Mouse (Mus musculus): ENCODE results near the gene Zdhhc23. TPM values are rescaled to one million over a fixed set of nuclear protein-coding genes. Genes with fewer than 3 reads are reported as not detected.

Zdhhc23 gene
- total RNA-seq, 1 experiment from 2014 or later: 0.82 TPM

- DNase-seq: no peak
These were observed 13.7 kb downstream of the Zdhhc23 start for GRCm38 (mm10) chr16:43965781-43966389.

- DNase-seq: no peak
These were observed 15.8 kb downstream of the Zdhhc23 start for GRCm38 (mm10) chr16:43963780-43964179.

GRCm38 (mm10) chr16:43963291-43963690, 16.3 kb downstream of the Zdhhc23 start:
- no peak for DNase-seq

GRCm38 (mm10) chr16:43958038-43958437, 21.6 kb downstream of the Zdhhc23 start:
- no peak for DNase-seq

GRCm38 (mm10) chr16:43954913-43955312, 24.7 kb downstream of the Zdhhc23 start:
- no peak for DNase-seq

- peak; percentile 8 for DNase-seq
These were observed 28.0 kb downstream of the Zdhhc23 start for GRCm38 (mm10) chr16:43951591-43951990.

GRCm38 (mm10) chr16:43945869-43946268, 33.7 kb downstream of the Zdhhc23 start:
- DNase-seq: no peak

- DNase-seq: no peak
These were observed 34.2 kb downstream of the Zdhhc23 start for GRCm38 (mm10) chr16:43945351-43945750.

- DNase-seq: peak; percentile 31
These were observed 38.7 kb downstream of the Zdhhc23 start for GRCm38 (mm10) chr16:43940846-43941245.

- DNase-seq: no peak
These were observed 43.7 kb downstream of the Zdhhc23 start for GRCm38 (mm10) chr16:43935892-43936291.

- no peak for DNase-seq
These were observed 44.2 kb downstream of the Zdhhc23 start for GRCm38 (mm10) chr16:43935367-43935766.

- no peak for DNase-seq
These were observed 44.7 kb downstream of the Zdhhc23 start for GRCm38 (mm10) chr16:43934856-43935255.

- DNase-seq: no peak
These were observed 46.5 kb downstream of the Zdhhc23 start for GRCm38 (mm10) chr16:43933041-43933440.

- no peak for DNase-seq
These were observed 47.3 kb downstream of the Zdhhc23 start for GRCm38 (mm10) chr16:43932319-43932718.

GRCm38 (mm10) chr16:43931502-43931901, 48.1 kb downstream of the Zdhhc23 start:
- no peak for DNase-seq

- DNase-seq: no peak
These were observed 49.0 kb downstream of the Zdhhc23 start for GRCm38 (mm10) chr16:43930577-43930976.

GRCm38 (mm10) chr16:43926341-43926859, 53.2 kb downstream of the Zdhhc23 start, which contains the start of gene Qtrt2:
Gene Qtrt2, minus strand, starts transcription at chr16:43926809.
- no peak for DNase-seq

GRCm38 (mm10) chr16:43925846-43926245, 53.7 kb downstream of the Zdhhc23 start:
- DNase-seq: no peak

GRCm38 (mm10) chr16:43925001-43925558, 54.5 kb downstream of the Zdhhc23 start:
- DNase-seq: no peak

GRCm38 (mm10) chr16:43922630-43923029, 57.0 kb downstream of the Zdhhc23 start:
- DNase-seq: no peak

GRCm38 (mm10) chr16:43922024-43922423, 57.6 kb downstream of the Zdhhc23 start:
- no peak for DNase-seq

GRCm38 (mm10) chr16:43918867-43919266, 60.7 kb downstream of the Zdhhc23 start:
- no peak for DNase-seq

Measured in adrenal gland, postnatal 14 days (tissue).